Mouse (Mus musculus) kidney, postnatal 25 days (tissue): ENCODE measurements around the gene Plppr3.

Experiments
- DNase-seq, 2 experiments: peaks; one replicate each; pipeline ENCODE4 v3.0.0; 2021; ENCODE audit warnings: mixed read lengths in 2 of 2

The Plppr3 gene

GRCm38 (mm10) chr10:79852107-79852789, 22.2 kb downstream of the Plppr3 start:
- peak; percentile 65 to 84 for DNase-seq

DNA sequence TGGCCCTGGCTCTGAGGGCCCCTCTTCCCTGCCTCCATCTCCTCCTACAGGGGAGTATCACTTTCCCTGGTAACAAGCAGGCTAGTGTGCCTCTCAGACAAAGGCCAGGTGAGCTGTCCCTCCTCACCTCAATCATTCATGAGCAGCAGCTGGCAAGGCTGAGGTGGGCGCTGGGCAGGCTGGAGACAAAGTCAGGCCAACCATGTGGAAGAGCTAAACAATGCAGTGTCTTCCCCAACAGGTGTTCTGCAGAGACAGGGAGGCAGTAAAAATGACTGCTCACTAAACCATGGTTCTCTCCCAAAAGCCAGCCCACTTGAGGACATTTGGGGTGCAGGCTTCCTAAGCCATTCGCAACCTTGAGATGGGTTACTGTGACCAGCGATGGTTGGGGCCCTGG, 22.8 kb downstream of the Plppr3 start:
- no peak for DNase-seq

- DNase-seq = no peak
Measured at GRCm38 (mm10) chr10:79849941-79850628, 24.3 kb downstream of the Plppr3 start.

GRCm38 (mm10) chr10:79846553-79846952, 27.9 kb downstream of the Plppr3 start:
- DNase-seq = no peak

GRCm38 (mm10) chr10:79843476-79843875, 31.0 kb downstream of the Plppr3 start:
- peak; percentile 53 to 58 for DNase-seq

DNA sequence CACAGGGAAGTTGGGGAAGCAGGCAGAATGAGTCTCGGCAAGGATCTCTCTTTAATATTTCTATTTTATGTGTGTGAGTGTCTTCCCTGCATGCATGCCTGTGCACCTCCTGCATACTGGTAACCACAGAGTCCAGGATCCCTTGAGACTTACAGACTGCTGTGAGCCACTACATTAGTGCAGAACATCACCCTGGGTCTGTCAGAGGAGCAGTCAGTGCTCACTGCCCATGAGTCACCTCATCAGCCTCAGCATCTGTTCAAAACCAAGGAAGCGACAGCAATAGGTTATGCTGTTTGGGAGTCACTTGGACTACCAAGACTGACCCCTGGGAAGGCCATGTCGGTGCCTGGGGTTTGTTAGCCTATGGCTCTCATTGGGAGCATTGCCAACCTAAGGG, 32.1 kb downstream of the Plppr3 start:
- DNase-seq = no peak

- DNase-seq = peak; percentile 79 to 84
Measured at GRCm38 (mm10) chr10:79840644-79841551, 33.5 kb downstream of the Plppr3 start.

DNA sequence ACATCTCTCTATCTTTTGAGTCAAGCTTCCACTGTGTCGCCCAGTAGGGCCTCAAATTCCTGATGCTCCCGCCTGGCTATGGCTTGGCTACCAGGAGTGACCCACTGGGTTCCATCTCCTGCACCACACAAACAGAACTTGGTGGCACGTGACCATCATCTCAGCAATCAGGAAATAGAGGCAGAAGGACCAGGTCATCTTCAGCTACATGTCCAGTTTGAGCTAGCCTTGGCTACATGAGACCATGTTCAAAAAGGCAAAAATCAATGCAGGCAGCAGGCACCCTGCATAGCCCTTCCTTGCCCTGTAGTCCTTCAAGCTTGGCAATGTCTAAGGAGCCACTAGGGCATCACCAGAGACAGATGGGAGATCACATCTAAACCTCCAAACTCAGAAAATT, 34.3 kb downstream of the Plppr3 start:
- DNase-seq = no peak

DNA sequence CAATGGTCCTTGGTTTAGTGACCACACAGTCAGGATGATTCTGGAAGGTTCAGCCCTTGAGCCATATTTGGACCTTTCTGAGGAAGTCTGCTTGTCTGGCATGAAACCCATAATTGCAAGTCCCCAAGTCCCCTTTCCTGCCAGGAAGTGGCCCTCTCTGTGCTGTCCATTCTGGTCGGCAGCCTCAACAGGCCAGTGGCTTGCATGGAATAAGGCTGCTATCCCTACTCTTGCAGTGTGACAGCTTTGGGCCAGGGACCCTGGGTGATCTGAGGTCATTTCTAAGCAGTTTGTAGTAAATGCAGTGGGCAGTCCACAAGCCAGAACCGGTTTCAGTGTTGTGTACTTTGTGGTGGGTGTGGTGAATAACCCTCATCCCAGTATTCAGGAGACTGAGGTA, 36.3 kb downstream of the Plppr3 start:
- peak in 1 of 2 experiments; percentile 44 for DNase-seq

DNA sequence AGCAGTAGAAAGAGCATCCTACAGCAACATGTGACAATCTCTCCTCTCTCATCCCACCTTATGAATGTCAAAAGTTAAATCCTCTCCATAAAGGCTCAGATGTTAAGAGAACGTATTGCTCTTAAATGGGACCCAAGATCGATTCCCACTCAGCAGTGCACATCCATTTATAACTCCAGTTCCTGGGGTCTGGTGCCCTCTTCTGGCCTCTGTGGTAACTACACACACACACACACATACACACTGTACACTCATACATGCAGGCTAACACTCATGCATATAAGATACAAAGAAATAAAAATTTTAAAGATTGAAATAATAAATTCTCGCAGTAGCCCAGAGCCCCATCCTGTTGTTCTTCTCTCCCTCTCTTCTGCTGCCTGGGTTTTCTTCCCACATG, 37.5 kb downstream of the Plppr3 start:
- DNase-seq = no peak

- peak; percentile 82 to 83 for DNase-seq
Measured at GRCm38 (mm10) chr10:79834769-79835398, 39.5 kb downstream of the Plppr3 start.

DNA sequence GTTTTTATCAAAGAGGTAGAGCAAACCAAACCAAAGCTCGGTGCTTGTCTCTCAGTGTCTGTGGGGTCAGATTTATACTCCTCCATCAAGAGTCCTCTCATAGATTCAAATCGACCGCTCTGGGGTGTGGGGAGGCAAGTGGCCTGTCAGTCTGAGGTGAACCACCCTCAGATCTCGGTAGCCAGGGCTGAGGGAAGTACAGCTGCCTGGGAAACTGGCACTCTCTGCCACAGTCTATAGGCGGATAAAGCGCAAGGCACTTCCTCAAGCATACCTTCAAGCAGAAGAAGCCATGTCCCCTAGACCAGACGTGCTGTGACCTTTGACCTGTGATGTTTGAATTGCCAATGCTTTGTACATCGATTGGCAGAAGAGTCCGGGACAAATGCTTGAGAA, 41.6 kb downstream of the Plppr3 start:
- peak in 1 of 2 experiments; percentile 33 for DNase-seq

- peak in 1 of 2 experiments; percentile 32 for DNase-seq
Measured at GRCm38 (mm10) chr10:79832026-79832785, 42.2 kb downstream of the Plppr3 start.

DNA sequence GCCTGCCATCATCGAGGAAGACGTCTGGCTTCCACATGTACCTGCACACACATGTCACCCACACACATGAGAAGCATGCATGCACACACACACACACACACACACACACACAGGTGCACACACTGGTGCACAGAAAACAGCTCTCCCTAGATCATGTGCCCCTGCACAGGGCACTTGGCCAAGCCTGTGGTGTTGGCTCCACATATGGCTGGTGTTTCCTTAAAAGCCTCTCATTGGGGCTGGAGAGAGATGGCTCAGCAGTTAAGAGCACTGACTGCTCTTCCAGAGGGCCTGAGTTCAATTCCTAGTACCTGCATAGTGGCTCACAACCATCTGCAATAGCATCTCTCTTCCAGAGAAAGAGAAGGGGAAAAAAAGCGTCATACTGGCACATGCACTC, 42.9 kb downstream of the Plppr3 start:
- no peak for DNase-seq

GRCm38 (mm10) chr10:79824413-79824812, 50.0 kb downstream of the Plppr3 start:
- peak; percentile 36 to 55 for DNase-seq

- peak in 1 of 2 experiments; percentile 42 for DNase-seq
Measured at GRCm38 (mm10) chr10:79823011-79823410, 51.4 kb downstream of the Plppr3 start.

DNA sequence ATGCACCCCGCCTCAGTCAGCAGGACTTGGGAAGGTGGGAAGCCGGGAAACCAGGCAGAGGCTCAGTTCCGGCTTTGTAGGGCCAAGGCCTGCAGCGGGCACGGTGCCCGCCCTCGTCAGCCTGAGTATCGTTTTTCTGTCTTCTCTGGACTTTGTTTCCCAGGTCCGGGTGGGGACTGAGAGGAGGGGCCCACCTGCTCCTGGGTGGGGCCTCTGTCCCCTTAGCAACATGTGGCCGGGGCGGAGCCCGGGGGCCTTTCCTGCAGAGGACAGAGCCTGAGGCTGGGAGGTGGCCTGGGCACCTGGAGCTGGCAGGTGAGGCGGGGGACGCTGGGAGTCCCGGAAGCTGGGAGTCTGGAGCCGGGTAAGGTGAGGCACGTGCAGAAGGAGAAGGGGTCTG, 52.1 kb downstream of the Plppr3 start:
- peak; percentile 78 to 93 for DNase-seq

GRCm38 (mm10) chr10:79821731-79822130, 52.7 kb downstream of the Plppr3 start:
- DNase-seq = no peak

- DNase-seq = peak; percentile 65 to 87
Measured at GRCm38 (mm10) chr10:79820782-79821181, 53.7 kb downstream of the Plppr3 start, which contains the start of gene Misp. Misp (plus strand) TSS chr10:79820989.

DNA sequence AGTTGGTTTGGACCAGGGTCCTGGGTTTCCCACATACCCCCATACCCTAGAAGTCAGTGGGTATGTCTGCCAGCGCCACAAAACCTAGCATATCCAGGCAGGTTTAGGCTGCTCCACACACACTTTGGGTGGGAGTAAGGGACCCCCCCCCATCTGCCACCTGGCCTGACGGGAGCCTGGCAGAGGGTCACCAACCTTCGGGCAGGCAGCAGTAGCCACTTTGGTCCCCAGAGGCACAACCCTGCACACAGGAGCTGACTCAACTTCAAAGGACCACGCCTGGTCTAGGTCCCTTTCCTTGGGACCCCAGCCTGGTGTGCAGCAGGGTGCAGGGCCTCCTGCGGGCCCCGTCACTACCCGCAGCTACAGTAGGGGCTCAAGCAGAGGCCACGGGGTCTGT, 54.2 kb downstream of the Plppr3 start:
- DNase-seq = no peak

DNA sequence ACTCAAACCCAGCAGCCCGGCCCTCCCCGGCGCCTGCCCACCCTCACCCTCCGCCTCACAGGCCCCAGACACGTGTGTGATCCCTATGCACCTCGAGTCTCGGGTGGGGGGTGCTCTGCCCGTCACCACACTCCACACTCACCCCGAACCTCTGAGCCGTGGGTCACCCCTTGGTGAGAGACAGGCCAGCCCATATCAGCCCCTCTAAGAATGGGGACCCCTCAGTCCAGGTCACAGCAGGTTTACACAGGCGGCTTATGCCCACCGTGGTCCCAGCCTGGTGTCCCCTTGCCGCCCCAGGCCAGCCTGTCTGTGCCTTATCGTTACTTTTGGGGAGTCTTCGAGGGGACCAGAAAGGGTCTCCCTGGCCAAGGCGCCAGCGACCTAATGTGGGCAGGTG, 54.8 kb downstream of the Plppr3 start:
- peak in 1 of 2 experiments; percentile 51 for DNase-seq

GRCm38 (mm10) chr10:79818225-79818624, 56.2 kb downstream of the Plppr3 start:
- DNase-seq = peak in 1 of 2 experiments; percentile 33
